Mouse (Mus musculus) bone marrow macrophage, adult 2 months (primary cell): ENCODE results near the gene Senp1.

Source experiments
- CTCF ChIP-seq: IDR thresholded peaks from 2 replicates; pipeline ENCODE4 v1.5.1; 2012; ENCODE audit warnings: low read depth, mild to moderate bottlenecking, low read length, moderate library complexity
- POLR2A ChIP-seq: IDR thresholded peaks from 2 replicates; pipeline ENCODE4 v1.6.1; 2012; ENCODE audit warnings: mild to moderate bottlenecking, low read depth, low read length, borderline replicate concordance

DNA sequence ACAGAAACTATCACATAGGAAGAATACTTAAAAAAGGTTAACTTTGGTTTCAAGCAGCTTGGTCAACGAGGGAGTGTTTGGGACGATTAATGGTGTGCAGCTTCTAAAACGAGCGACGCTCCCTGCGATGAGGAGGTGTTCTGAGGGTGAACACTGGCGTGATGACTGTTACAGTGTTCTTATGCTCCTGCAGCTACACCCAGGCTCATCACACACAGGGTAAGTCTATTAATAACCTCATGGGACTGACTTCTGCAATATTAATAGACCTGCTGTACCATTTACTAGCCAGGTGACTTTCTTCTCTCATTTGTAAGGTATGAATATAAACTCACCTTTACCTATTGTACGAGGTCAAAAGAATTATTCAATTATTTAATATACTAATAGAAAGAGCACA is 19.0 kb downstream of the Senp1 start:
- TF ChIP-seq CTCF (no peak), POLR2A (no peak)
